Mouse (Mus musculus): ENCODE results near the gene Nipsnap3b.

Gene Nipsnap3b

GRCm38 (mm10) chr4:53011732-53012361 is at the start of gene Nipsnap3b:
Gene Nipsnap3b, plus strand, starts transcription at chr4:53011880.
- peak; percentile 98 for DNase-seq (ENCODE audit: low spot score)

- DNase-seq (ENCODE audit: low spot score) = no peak
Observed at GRCm38 (mm10) chr4:52964247-52964646, 47.4 kb upstream of the Nipsnap3b start, which contains the start of gene Olfr270. Gene Olfr270, plus strand, starts transcription at chr4:52964547.

GRCm38 (mm10) chr4:52985216-52985615 is 26.5 kb upstream of the Nipsnap3b start:
- DNase-seq (ENCODE audit: low spot score) = peak; percentile 33

DNA sequence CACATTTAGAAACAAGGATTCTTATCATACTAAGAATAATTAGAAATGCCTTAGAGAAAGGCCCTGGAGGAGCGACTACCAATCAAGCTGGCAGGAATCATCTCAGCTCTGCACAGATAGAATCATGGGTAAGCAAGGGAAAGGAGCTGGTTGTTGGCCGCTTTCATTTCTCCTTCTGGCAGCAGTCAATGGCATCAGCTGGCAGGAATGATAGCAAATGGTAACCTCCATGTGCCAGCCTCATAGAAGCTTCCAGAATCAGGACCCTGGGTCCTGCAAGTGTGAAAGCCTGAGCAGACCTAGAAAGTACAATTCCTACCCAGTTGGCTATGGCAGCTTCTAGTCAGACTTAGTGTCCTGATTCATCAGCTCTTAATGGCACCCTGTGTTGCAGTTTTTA is 25.4 kb upstream of the Nipsnap3b start:
- no peak for DNase-seq (ENCODE audit: low spot score)

GRCm38 (mm10) chr4:52989248-52989647 is 22.4 kb upstream of the Nipsnap3b start, which contains the start of gene Nipsnap3a:
Gene Nipsnap3a, plus strand, starts transcription at chr4:52989272.
- peak; percentile 13 for DNase-seq (ENCODE audit: low spot score)

GRCm38 (mm10) chr4:52999449-52999848 is 12.2 kb upstream of the Nipsnap3b start:
- DNase-seq (ENCODE audit: low spot score) = no peak

DNA sequence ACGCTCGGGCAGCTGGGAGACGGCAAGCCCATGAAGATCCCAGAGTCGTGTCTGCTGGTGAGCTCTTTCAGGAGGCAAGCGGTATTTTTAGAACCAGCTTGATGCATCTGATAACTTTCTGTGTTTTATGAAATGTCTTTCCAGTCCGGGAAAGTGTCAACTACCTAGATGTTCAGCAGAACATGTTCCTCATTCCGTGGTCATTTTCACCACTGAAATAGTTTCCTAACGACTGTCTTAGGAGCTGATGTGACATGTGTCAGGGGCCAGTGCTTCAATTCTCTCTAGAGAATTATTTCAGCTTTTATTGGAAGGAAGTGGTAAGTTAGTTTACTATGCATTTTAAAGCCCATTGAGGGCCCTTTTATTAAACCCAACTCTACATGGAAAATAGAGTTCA is 11.5 kb upstream of the Nipsnap3b start:
- DNase-seq (ENCODE audit: low spot score) = no peak

DNA sequence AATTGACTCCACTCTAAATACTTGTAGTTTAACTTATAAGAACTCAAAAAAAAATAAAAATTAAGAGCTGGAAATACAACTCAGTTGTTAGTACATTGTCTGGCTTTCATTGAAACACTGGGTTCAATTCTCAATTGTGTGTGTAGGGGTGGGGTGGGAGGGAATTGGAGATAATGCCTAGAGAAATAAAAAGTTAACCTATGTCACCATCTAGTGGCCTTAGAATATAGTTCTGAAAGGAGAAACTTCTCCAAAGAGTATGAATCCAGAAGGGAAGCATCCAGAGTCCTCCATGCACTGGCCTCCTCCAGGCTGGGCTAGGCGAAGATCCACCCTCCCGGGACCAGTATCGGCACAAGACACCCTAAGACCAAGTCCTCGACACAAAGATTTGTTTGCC is 2.5 kb upstream of the Nipsnap3b start:
- DNase-seq (ENCODE audit: low spot score) = peak; percentile 65

GRCm38 (mm10) chr4:53009871-53010270 is 1.8 kb upstream of the Nipsnap3b start:
- no peak for DNase-seq (ENCODE audit: low spot score)

GRCm38 (mm10) chr4:53014421-53014820 is 2.7 kb downstream of the Nipsnap3b start:
- no peak for DNase-seq (ENCODE audit: low spot score)

GRCm38 (mm10) chr4:53015024-53015423 is 3.3 kb downstream of the Nipsnap3b start:
- DNase-seq (ENCODE audit: low spot score) = no peak

DNA sequence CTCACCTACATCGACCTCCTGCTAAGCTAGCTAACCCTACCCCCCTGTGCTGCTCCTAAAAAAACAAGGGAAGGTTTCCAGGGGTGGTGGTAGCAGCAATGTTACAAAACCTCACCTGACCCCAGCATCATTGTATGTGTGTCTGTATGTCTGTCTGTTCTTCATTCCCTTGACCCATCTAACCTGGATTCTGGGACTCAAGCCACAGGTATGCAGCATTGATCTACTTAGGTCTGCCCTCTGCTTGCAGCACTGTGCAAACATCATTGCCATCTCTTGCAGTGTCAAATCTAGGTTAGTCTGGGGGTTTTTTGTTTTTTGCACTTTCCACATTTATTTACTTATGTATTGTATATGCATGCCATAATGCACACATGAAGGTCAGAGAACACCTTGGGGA is 6.7 kb downstream of the Nipsnap3b start:
- no peak for DNase-seq (ENCODE audit: low spot score)

DNA sequence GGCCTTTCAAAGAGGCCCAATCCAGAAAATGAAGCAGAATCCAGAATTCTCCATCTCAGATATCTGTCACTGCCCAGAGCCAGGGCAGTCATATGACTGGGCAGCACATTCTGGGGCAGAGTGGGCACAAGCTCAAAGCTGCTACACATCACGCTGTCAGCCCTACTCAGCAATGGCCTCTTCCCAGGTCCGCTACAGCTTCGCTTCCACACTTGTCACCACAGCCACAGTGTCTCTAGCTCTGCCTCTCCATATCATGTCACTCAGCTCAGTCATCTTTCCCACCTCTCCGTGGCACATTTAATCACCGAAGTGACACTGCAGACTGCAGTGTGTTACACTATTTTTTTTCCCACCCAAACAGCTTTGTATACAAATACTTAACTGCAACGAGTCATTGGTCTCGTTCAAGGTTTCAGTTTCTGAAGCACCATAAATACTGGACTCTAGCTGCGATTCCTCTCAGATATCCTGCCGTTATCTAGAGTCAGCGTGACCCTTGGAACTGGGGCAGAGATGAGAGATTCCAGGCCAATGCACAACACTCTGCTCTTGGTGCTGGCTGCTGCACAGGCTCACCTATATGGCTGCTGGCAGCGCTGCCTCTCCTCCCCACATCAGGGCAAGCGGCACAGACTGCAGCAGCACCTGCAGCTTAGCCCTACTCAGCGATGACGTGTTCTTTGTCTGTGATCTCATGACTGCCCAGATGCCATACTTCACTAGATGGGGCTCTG is 11.7 kb downstream of the Nipsnap3b start:
- DNase-seq (ENCODE audit: low spot score) = no peak

- DNase-seq (ENCODE audit: low spot score) = no peak
Observed at GRCm38 (mm10) chr4:53024397-53024796, 12.7 kb downstream of the Nipsnap3b start.

DNA sequence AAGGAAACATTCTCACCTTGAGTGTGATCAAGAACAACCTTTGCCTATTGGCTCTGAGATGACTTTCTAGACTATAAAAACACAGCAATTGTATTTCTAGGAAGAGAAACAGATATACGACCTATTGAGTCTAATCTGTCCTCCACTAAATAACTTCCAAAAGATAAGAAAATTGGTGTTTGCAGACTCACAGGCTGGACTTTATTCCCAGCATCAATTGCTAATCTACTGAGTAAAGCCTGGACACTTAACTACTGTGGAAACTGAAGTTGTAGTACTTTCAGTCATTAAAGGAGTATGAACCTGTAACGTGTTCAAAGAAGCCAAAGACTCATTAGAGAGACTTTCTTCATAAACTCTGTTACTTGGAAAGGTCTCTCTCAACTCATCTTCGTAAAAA is 16.1 kb downstream of the Nipsnap3b start:
- DNase-seq (ENCODE audit: low spot score) = no peak

- DNase-seq (ENCODE audit: low spot score) = peak; percentile 44
Observed at GRCm38 (mm10) chr4:53030326-53030948, 18.8 kb downstream of the Nipsnap3b start.

DNA sequence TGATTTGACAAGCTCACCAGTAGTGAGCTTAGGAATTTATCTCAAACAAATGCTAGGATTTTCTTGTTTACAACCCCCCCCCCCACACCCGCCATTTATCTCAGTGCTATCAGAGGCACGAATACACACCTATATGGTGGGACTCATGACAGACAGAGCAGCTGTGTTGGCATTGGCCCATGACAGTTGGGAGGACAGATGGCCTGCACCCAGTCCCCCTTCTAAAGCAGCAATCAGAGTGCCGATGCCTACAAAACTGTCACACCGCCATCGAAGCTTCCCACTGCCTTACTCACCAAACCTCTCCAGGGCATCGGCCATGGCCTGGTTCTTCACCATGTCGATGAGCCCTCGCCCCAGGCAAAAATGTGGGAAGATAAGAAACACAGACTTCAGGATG is 32.1 kb downstream of the Nipsnap3b start:
- DNase-seq (ENCODE audit: low spot score) = no peak

DNA sequence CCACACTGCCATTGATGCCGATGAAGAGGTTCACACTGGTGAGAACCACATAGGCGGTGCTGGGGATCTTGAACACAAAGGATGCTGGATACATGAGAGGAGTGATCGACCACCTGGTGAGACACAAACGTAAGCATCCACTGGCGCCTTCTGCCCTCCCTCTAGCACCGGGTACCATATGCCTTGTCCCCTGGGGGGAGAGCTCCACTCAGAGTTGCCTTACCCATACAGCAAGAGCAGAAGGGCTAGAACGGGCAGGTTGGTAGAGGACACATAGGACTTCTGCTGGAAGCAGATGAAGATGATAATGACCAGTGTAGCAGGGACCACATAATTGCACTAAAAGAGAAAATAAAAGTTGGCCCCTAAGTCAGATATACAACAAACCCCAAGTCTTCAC is 34.1 kb downstream of the Nipsnap3b start:
- no peak for DNase-seq (ENCODE audit: low spot score)

DNA sequence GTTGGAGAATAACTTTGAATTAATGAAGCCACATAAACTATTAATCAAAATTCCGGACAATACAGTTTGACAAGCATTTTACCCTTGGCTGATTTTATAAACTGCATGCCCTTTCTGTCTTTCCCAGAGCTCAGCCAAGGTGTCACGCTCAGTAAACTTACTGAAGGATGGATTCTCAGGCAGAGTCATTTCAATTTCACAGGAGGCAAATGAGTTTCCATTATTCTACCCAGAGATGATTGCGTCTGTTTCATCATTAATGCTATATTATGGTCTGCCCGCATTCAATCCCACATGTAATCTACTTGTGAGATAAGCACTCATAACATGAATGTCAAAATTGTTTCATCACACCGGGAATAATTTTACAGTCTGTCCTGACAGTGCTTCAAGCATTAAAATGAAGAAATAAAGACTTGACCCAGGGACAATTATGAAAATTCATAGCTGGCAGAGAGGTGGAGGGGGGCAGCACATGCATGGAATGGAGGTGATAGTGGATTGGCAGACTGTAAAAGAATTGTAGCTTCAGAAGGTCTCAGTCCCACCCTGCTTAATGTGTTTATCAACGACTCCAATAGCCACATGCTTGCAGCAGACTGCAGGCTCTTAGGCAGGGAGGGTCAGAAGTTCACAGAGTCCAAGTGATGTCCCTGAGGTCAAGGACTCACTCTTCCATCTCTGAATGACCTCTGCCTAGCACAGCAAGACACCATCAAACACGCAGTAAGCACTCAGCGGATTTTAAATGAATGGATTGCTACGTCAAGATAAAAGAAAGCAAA is 34.8 kb downstream of the Nipsnap3b start:
- DNase-seq (ENCODE audit: low spot score) = no peak

GRCm38 (mm10) chr4:53062301-53063008 is 50.8 kb downstream of the Nipsnap3b start:
- DNase-seq (ENCODE audit: low spot score) = no peak

All from retina, embryonic 14.5 days (tissue).